Mouse (Mus musculus): Measurements from ENCODE around the gene Actn4. TPM values are rescaled to one million over a fixed set of nuclear protein-coding genes. Genes with fewer than 3 reads are reported as not detected.
A peak's percentile ranks its signal among the peaks of the same experiment; 100 is the strongest.
"Not testable (repeated sequence)": the region's sequence is repeated elsewhere in the genome, so short reads cannot be mapped to it uniquely, and the experiment has no call there.

The Actn4 gene
- polyA plus RNA-seq, 1 experiment, result 66.0 TPM

GRCm38 (mm10) chr7:28893643-28894265, 68.4 kb downstream of the Actn4 start:
- H3K27ac ChIP-seq (ENCODE audit: control insufficient read depth, insufficient read depth, low read depth, low read length, poor library complexity), result no peak overlapping the region
- WGBS, result 72% methylated on average over 7 of the region's 7 CpGs
- no peaks in the 10 kb centered on the region for H3K4me1 ChIP-seq (ENCODE audit: control insufficient read depth, insufficient read depth, low read length)
- H3K4me3 ChIP-seq (replicated peaks; ENCODE audit: control insufficient read depth, low read depth, low read length), result no peak overlapping the region
- TF ChIP-seq CTCF (IDR thresholded peaks at IDR 0.05; ENCODE audit: control insufficient read depth, insufficient read depth, low read length) (peak; percentile 45; the same call in 1 of the 2 replicates), POLR2A (IDR thresholded peaks at IDR 0.05; ENCODE audit: borderline replicate concordance, control insufficient read depth, low read depth, low read length) (no peak)

GRCm38 (mm10) chr7:28892601-28893000, 69.5 kb downstream of the Actn4 start:
- WGBS, result 95% methylated on average over 17 of the region's 17 CpGs
- no peaks in the 10 kb centered on the region for H3K4me1 ChIP-seq (ENCODE audit: control insufficient read depth, insufficient read depth, low read length)
- no peak overlapping the region for H3K27ac ChIP-seq (ENCODE audit: control insufficient read depth, insufficient read depth, low read depth, low read length, poor library complexity)
- H3K4me3 ChIP-seq (replicated peaks; ENCODE audit: control insufficient read depth, low read depth, low read length), result no peak overlapping the region
- TF ChIP-seq CTCF (IDR thresholded peaks at IDR 0.05; ENCODE audit: control insufficient read depth, insufficient read depth, low read length), result no peak
- TF ChIP-seq POLR2A (IDR thresholded peaks at IDR 0.05; ENCODE audit: borderline replicate concordance, control insufficient read depth, low read depth, low read length), result no peak

- Histone ChIP-seq H3K27ac (ENCODE audit: control insufficient read depth, insufficient read depth, low read depth, low read length, poor library complexity) (no peak overlapping the region), H3K4me1 (ENCODE audit: control insufficient read depth, insufficient read depth, low read length) (no peaks in the 10 kb centered on the region), H3K4me3 (replicated peaks; ENCODE audit: control insufficient read depth, low read depth, low read length) (no peak overlapping the region)
- TF ChIP-seq CTCF (IDR thresholded peaks at IDR 0.05; ENCODE audit: control insufficient read depth, insufficient read depth, low read length) (no peak), POLR2A (IDR thresholded peaks at IDR 0.05; ENCODE audit: borderline replicate concordance, control insufficient read depth, low read depth, low read length) (no peak)
- 11% methylated on average over 27 of the region's 27 CpGs for WGBS
Measured at GRCm38 (mm10) chr7:28888701-28889161, 73.4 kb downstream of the Actn4 start.

- TF ChIP-seq CTCF (IDR thresholded peaks at IDR 0.05; ENCODE audit: control insufficient read depth, insufficient read depth, low read length), result no peak
- no peak for TF ChIP-seq POLR2A (IDR thresholded peaks at IDR 0.05; ENCODE audit: borderline replicate concordance, control insufficient read depth, low read depth, low read length)
- Histone ChIP-seq H3K27ac (ENCODE audit: control insufficient read depth, insufficient read depth, low read depth, low read length, poor library complexity) (no peak overlapping the region), H3K4me3 (replicated peaks; ENCODE audit: control insufficient read depth, low read depth, low read length) (no peak overlapping the region), H3K4me1 (ENCODE audit: control insufficient read depth, insufficient read depth, low read length) (no peaks in the 10 kb centered on the region)
- WGBS, result 37% methylated on average over 14 of the region's 14 CpGs
Measured at GRCm38 (mm10) chr7:28886486-28886885, 75.7 kb downstream of the Actn4 start.

- WGBS, result 74% methylated on average over 4 of the region's 4 CpGs
- not testable (repeated sequence) for H3K4me1 ChIP-seq (ENCODE audit: control insufficient read depth, insufficient read depth, low read length); H3K4me3 ChIP-seq (replicated peaks; ENCODE audit: control insufficient read depth, low read depth, low read length); H3K27ac ChIP-seq (ENCODE audit: control insufficient read depth, insufficient read depth, low read depth, low read length, poor library complexity)
Measured at GRCm38 (mm10) chr7:28883704-28884103, 78.4 kb downstream of the Actn4 start.

- Histone ChIP-seq H3K27ac (ENCODE audit: control insufficient read depth, insufficient read depth, low read depth, low read length, poor library complexity) (no peak overlapping the region), H3K4me1 (ENCODE audit: control insufficient read depth, insufficient read depth, low read length) (no peaks in the 10 kb centered on the region), H3K4me3 (replicated peaks; ENCODE audit: control insufficient read depth, low read depth, low read length) (no peak overlapping the region)
- 80% methylated on average over 11 of the region's 11 CpGs for WGBS
- TF ChIP-seq CTCF (IDR thresholded peaks at IDR 0.05; ENCODE audit: control insufficient read depth, insufficient read depth, low read length) (no peak), POLR2A (IDR thresholded peaks at IDR 0.05; ENCODE audit: borderline replicate concordance, control insufficient read depth, low read depth, low read length) (no peak)
Measured at GRCm38 (mm10) chr7:28883039-28883438, 79.1 kb downstream of the Actn4 start.

GRCm38 (mm10) chr7:28881199-28881598, 80.9 kb downstream of the Actn4 start, which contains the start of gene Capn12:
Gene Capn12, plus strand, starts transcription at chr7:28881422.
- Histone ChIP-seq H3K4me3 (replicated peaks; ENCODE audit: control insufficient read depth, low read depth, low read length) (no peak within 1 kb of the TSS), H3K4me1 (ENCODE audit: control insufficient read depth, insufficient read depth, low read length) (no peaks in the 10 kb centered on the region), H3K27ac (ENCODE audit: control insufficient read depth, insufficient read depth, low read depth, low read length, poor library complexity) (no peak within 1 kb of the TSS)
- TF ChIP-seq POLR2A (IDR thresholded peaks at IDR 0.05; ENCODE audit: borderline replicate concordance, control insufficient read depth, low read depth, low read length), result no peak
- TF ChIP-seq CTCF (IDR thresholded peaks at IDR 0.05; ENCODE audit: control insufficient read depth, insufficient read depth, low read length), result no peak
- WGBS, result 57% methylated on average over 13 of the region's 13 CpGs

GRCm38 (mm10) chr7:28880554-28880953, 81.6 kb downstream of the Actn4 start:
- WGBS, result 88% methylated on average over 10 of the region's 10 CpGs
- TF ChIP-seq POLR2A (IDR thresholded peaks at IDR 0.05; ENCODE audit: borderline replicate concordance, control insufficient read depth, low read depth, low read length) (no peak), CTCF (IDR thresholded peaks at IDR 0.05; ENCODE audit: control insufficient read depth, insufficient read depth, low read length) (no peak)
- H3K4me3 ChIP-seq (replicated peaks; ENCODE audit: control insufficient read depth, low read depth, low read length), result no peak overlapping the region

GRCm38 (mm10) chr7:28879606-28880005, 82.5 kb downstream of the Actn4 start:
- WGBS, result 84% methylated on average over 7 of the region's 7 CpGs
- TF ChIP-seq POLR2A (IDR thresholded peaks at IDR 0.05; ENCODE audit: borderline replicate concordance, control insufficient read depth, low read depth, low read length), result no peak
- no peak for TF ChIP-seq CTCF (IDR thresholded peaks at IDR 0.05; ENCODE audit: control insufficient read depth, insufficient read depth, low read length)
- Histone ChIP-seq H3K4me3 (replicated peaks; ENCODE audit: control insufficient read depth, low read depth, low read length) (no peak overlapping the region), H3K27ac (ENCODE audit: control insufficient read depth, insufficient read depth, low read depth, low read length, poor library complexity) (no peak overlapping the region), H3K4me1 (ENCODE audit: control insufficient read depth, insufficient read depth, low read length) (no peaks in the 10 kb centered on the region; the same call in 1 of the 2 replicates)

More at GRCm38 (mm10) chr7:28880554-28880953, 81.6 kb downstream of the Actn4 start:
- no peak overlapping the region for H3K27ac ChIP-seq (ENCODE audit: control insufficient read depth, insufficient read depth, low read depth, low read length, poor library complexity)
- no peaks in the 10 kb centered on the region; the same call in 1 of the 2 replicates for H3K4me1 ChIP-seq (ENCODE audit: control insufficient read depth, insufficient read depth, low read length)
